Mouse (Mus musculus): Measurements from ENCODE around the gene Dnase2b. TPM values are rescaled to one million over a fixed set of nuclear protein-coding genes. Genes with fewer than 3 reads are reported as not detected.

Gene Dnase2b
- polyA plus RNA-seq, 1 experiment from 2014 or later, result 0.08 TPM

- H3K4me2 ChIP-seq (replicated peaks), result no peak overlapping the region
- no peaks in the 10 kb centered on the region for H3K4me1 ChIP-seq (replicated peaks)
- H3K9ac ChIP-seq, result no peak overlapping the region
- H3K4me3 ChIP-seq (replicated peaks), result no peak overlapping the region
- no peaks in the 10 kb centered on the region for H3K27me3 ChIP-seq (replicated peaks)
- WGBS, result 46% methylated on average over 4 of the region's 4 CpGs
- H3K36me3 ChIP-seq, result no peaks in the 10 kb centered on the region
- ATAC-seq, result no peak
- no peaks in the 10 kb centered on the region for H3K9me3 ChIP-seq
- no peak overlapping the region for H3K27ac ChIP-seq
These were observed 26.5 kb upstream of the Dnase2b start for GRCm38 (mm10) chr3:146641818-146642427.

- Histone ChIP-seq H3K9me3 (no peaks in the 10 kb centered on the region), H3K4me3 (replicated peaks) (no peak overlapping the region), H3K36me3 (no peaks in the 10 kb centered on the region), H3K27ac (no peak overlapping the region), H3K27me3 (replicated peaks) (no peaks in the 10 kb centered on the region), H3K9ac (no peak overlapping the region), H3K4me2 (replicated peaks) (no peak overlapping the region), H3K4me1 (replicated peaks) (no peaks in the 10 kb centered on the region)
- ATAC-seq, result no peak
- WGBS, result 83% methylated on average over 5 of the region's 5 CpGs
These were observed 17.1 kb upstream of the Dnase2b start for GRCm38 (mm10) chr3:146632506-146632905.

GRCm38 (mm10) chr3:146628227-146628982 lies 13.0 kb upstream of the Dnase2b start:
- Histone ChIP-seq H3K4me2 (replicated peaks) (no peak overlapping the region), H3K4me1 (replicated peaks) (no peaks in the 10 kb centered on the region), H3K4me3 (replicated peaks) (no peak overlapping the region), H3K36me3 (no peaks in the 10 kb centered on the region), H3K9ac (no peak overlapping the region), H3K27me3 (replicated peaks) (no peaks in the 10 kb centered on the region), H3K9me3 (no peaks in the 10 kb centered on the region), H3K27ac (no peak overlapping the region)
- ATAC-seq, result no peak
- WGBS, result 69% methylated on average over 8 of the region's 8 CpGs

- no peaks in the 10 kb centered on the region for H3K9me3 ChIP-seq
- no peak for ATAC-seq
- H3K27ac ChIP-seq, result no peak overlapping the region
- H3K4me2 ChIP-seq (replicated peaks), result no peak overlapping the region
- H3K4me3 ChIP-seq (replicated peaks), result no peak overlapping the region
- no peaks in the 10 kb centered on the region for H3K36me3 ChIP-seq
- H3K27me3 ChIP-seq (replicated peaks), result no peaks in the 10 kb centered on the region
- H3K9ac ChIP-seq, result no peak overlapping the region
- WGBS, result 79% methylated on average over 4 of the region's 4 CpGs
- H3K4me1 ChIP-seq (replicated peaks), result no peaks in the 10 kb centered on the region
These were observed 10.4 kb upstream of the Dnase2b start for GRCm38 (mm10) chr3:146625766-146626165.

- ATAC-seq, result no peak
- Histone ChIP-seq H3K27ac (no peak overlapping the region), H3K27me3 (replicated peaks) (no peaks in the 10 kb centered on the region), H3K4me2 (replicated peaks) (no peak overlapping the region), H3K36me3 (no peaks in the 10 kb centered on the region), H3K4me3 (replicated peaks) (no peak overlapping the region), H3K9ac (no peak overlapping the region), H3K4me1 (replicated peaks) (no peaks in the 10 kb centered on the region), H3K9me3 (no peaks in the 10 kb centered on the region)
- WGBS, result 85% methylated on average over 11 of the region's 11 CpGs
These were observed 6.6 kb upstream of the Dnase2b start for GRCm38 (mm10) chr3:146621966-146622365.

- Histone ChIP-seq H3K27ac (no peak overlapping the region), H3K9me3 (no peaks in the 10 kb centered on the region), H3K36me3 (no peaks in the 10 kb centered on the region), H3K27me3 (replicated peaks) (no peaks in the 10 kb centered on the region), H3K4me1 (replicated peaks) (no peaks in the 10 kb centered on the region), H3K4me2 (replicated peaks) (no peak overlapping the region), H3K4me3 (replicated peaks) (no peak overlapping the region), H3K9ac (no peak overlapping the region)
- ATAC-seq, result no peak
- 84% methylated on average over 14 of the region's 14 CpGs for WGBS
These were observed 5.3 kb upstream of the Dnase2b start for GRCm38 (mm10) chr3:146620555-146621249.

- H3K9ac ChIP-seq, result no peak overlapping the region
- no peak for ATAC-seq
- H3K9me3 ChIP-seq, result no peaks in the 10 kb centered on the region
- no peaks in the 10 kb centered on the region for H3K4me1 ChIP-seq (replicated peaks)
- WGBS, result 88% methylated on average over 10 of the region's 10 CpGs
- no peak overlapping the region for H3K4me3 ChIP-seq (replicated peaks)
- no peak overlapping the region for H3K4me2 ChIP-seq (replicated peaks)
- H3K36me3 ChIP-seq, result no peaks in the 10 kb centered on the region
- no peak overlapping the region for H3K27ac ChIP-seq
- H3K27me3 ChIP-seq (replicated peaks), result no peaks in the 10 kb centered on the region
These were observed 4.7 kb upstream of the Dnase2b start for GRCm38 (mm10) chr3:146620101-146620500.

GRCm38 (mm10) chr3:146618357-146618756 lies 3.0 kb upstream of the Dnase2b start:
- Histone ChIP-seq H3K4me1 (replicated peaks) (no peaks in the 10 kb centered on the region), H3K9ac (no peak overlapping the region), H3K36me3 (no peaks in the 10 kb centered on the region), H3K27me3 (replicated peaks) (no peaks in the 10 kb centered on the region), H3K9me3 (no peaks in the 10 kb centered on the region), H3K4me2 (replicated peaks) (no peak overlapping the region), H3K4me3 (replicated peaks) (no peak overlapping the region), H3K27ac (no peak overlapping the region)
- ATAC-seq, result no peak
- WGBS, result 62% methylated on average over 4 of the region's 4 CpGs

- Histone ChIP-seq H3K9me3 (no peaks in the 10 kb centered on the region), H3K4me3 (replicated peaks) (no peak overlapping the region), H3K4me1 (replicated peaks) (no peaks in the 10 kb centered on the region), H3K27me3 (replicated peaks) (no peaks in the 10 kb centered on the region), H3K36me3 (no peaks in the 10 kb centered on the region), H3K4me2 (replicated peaks) (no peak overlapping the region), H3K9ac (no peak overlapping the region), H3K27ac (no peak overlapping the region)
- no peak for ATAC-seq
These were observed 2.5 kb upstream of the Dnase2b start for GRCm38 (mm10) chr3:146617946-146618345.

- no peaks in the 10 kb centered on the region for H3K4me1 ChIP-seq (replicated peaks)
- H3K27me3 ChIP-seq (replicated peaks), result no peaks in the 10 kb centered on the region
- no peak for ATAC-seq
- H3K4me3 ChIP-seq (replicated peaks), result no peak overlapping the region
- no peaks in the 10 kb centered on the region for H3K36me3 ChIP-seq
- no peaks in the 10 kb centered on the region for H3K9me3 ChIP-seq
- no peak overlapping the region for H3K4me2 ChIP-seq (replicated peaks)
- no peak overlapping the region for H3K27ac ChIP-seq
- WGBS, result 77% methylated on average over 5 of the region's 5 CpGs
- no peak overlapping the region for H3K9ac ChIP-seq
These were observed 1.3 kb upstream of the Dnase2b start for GRCm38 (mm10) chr3:146616533-146617283.

GRCm38 (mm10) chr3:146611821-146612220 lies 3.6 kb downstream of the Dnase2b start:
- no peaks in the 10 kb centered on the region for H3K36me3 ChIP-seq
- 66% methylated on average over 4 of the region's 4 CpGs for WGBS
- H3K4me1 ChIP-seq (replicated peaks), result no peaks in the 10 kb centered on the region
- H3K4me3 ChIP-seq (replicated peaks), result no peak overlapping the region
- H3K27ac ChIP-seq, result no peak overlapping the region
- no peak overlapping the region for H3K9ac ChIP-seq
- no peaks in the 10 kb centered on the region for H3K9me3 ChIP-seq
- H3K27me3 ChIP-seq (replicated peaks), result no peaks in the 10 kb centered on the region
- no peak overlapping the region for H3K4me2 ChIP-seq (replicated peaks)
- ATAC-seq, result no peak

- Histone ChIP-seq H3K4me2 (replicated peaks) (no peak overlapping the region), H3K4me1 (replicated peaks) (no peaks in the 10 kb centered on the region), H3K4me3 (replicated peaks) (no peak overlapping the region), H3K9me3 (no peaks in the 10 kb centered on the region), H3K27me3 (replicated peaks) (no peaks in the 10 kb centered on the region), H3K9ac (no peak overlapping the region), H3K27ac (no peak overlapping the region), H3K36me3 (no peaks in the 10 kb centered on the region)
- no peak for ATAC-seq
- 86% methylated on average over 4 of the region's 4 CpGs for WGBS
These were observed 4.1 kb downstream of the Dnase2b start for GRCm38 (mm10) chr3:146611261-146611660.
